Mouse (Mus musculus): ENCODE measurements around the gene Tbx18. TPM values are rescaled to one million over a fixed set of nuclear protein-coding genes. Genes with fewer than 3 reads are reported as not detected.

The Tbx18 gene
- polyA plus RNA-seq, 1 experiment from 2014 or later: 2.6 TPM

DNA sequence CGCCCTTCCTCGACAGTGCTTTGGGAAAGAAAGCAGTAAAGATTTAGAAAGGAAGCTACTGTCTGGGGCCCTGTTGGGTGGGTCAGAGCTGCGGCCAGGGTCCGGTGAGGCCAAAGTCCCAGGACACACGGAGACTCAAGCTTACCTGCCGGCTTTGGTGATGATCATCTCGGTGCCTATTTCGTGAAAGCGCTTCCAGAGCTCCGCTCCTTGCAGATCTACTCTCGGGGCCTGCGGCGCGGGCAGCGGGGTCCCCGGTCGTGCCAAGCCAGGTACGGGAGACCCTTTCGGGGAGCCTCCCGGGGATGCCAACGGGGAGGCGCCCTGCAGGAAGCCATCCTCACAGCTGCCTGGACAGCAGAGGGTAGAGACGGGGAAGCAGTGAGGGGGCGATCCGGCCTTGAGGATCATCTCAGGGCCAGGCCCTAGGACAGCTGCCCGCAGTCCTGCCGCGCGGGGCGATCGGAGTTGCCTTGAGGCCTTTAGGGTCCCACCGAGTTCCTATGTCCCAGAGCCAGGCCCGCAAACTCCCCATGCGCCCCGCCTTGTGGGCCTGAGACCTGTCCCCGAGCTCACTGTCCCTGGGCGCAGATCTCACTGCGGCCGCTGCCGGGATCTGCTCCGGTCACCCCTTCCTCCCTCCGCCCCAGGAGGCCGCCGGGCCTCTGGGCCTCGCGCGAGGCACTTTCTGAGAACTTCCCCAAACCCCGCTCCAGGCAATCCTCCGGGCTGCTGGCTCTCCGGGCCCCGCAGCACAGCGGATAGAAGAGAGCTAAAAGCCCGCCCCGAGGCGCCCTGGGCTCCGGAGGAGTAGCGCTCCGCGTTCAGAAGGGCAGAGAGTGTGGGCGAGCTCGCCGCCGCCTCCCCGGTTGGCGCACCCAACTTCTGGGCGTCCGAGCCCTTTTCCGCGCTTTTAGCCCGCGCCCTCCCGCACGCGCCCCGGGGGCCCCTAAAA lies 1.5 kb downstream of the Tbx18 start:
- no peaks in the 10 kb centered on the region for H3K9me3 ChIP-seq (replicated peaks; ENCODE audit: control insufficient read depth, low read length)
- H3K27me3 ChIP-seq (replicated peaks; ENCODE audit: control insufficient read depth, insufficient read depth, low read length): peaks cover 52% of the 10 kb centered on the region
- ATAC-seq: peak; percentile 14
- WGBS: under 1% methylated on average over 75 of the region's 75 CpGs
- peak overlapping the region; percentile 72 for H3K4me2 ChIP-seq (ENCODE audit: low read length)
- H3K9ac ChIP-seq (ENCODE audit: low read length): peak overlapping the region; percentile 51
- H3K36me3 ChIP-seq (ENCODE audit: control insufficient read depth, insufficient read depth, low read length): no peaks in the 10 kb centered on the region
- peaks cover 9% of the 10 kb centered on the region for H3K4me1 ChIP-seq (ENCODE audit: control insufficient read depth, insufficient read depth, low read length)
- DNase-seq (ENCODE audit: low spot score): no peak
- peak overlapping the region; percentile 38 for H3K4me3 ChIP-seq (ENCODE audit: low read depth, low read length)
- 0 out of 2 replicates have a peak overlapping the region, but pooled peaks have one; percentile 21 for H3K27ac ChIP-seq (ENCODE audit: low read depth, low read length)

DNA sequence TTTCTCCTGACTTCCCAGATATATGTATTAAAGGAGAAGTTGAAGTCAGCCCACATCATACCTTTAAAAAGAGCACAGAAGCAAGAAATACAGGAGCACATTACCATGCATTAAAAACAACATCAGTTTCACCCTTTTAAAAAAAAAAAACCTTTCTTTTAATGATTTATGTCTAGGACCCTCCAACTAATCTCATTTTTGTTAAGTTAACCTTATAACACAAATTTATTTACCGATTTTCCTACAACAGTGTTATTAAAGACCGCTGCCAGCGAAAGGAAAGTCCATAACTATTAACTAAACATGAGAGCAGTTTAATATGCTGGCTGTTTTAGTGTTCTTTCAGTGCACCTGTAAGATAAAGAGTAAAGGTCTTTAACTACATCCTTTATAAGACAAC lies 3.0 kb downstream of the Tbx18 start:
- ATAC-seq (no peak), DNase-seq (ENCODE audit: low spot score) (no peak)
- WGBS: 14% methylated on average over 3 of the region's 3 CpGs
- Histone ChIP-seq H3K9me3 (replicated peaks; ENCODE audit: control insufficient read depth, low read length) (no peaks in the 10 kb centered on the region), H3K36me3 (ENCODE audit: control insufficient read depth, insufficient read depth, low read length) (no peaks in the 10 kb centered on the region), H3K27me3 (replicated peaks; ENCODE audit: control insufficient read depth, insufficient read depth, low read length) (peaks cover 57% of the 10 kb centered on the region), H3K4me2 (ENCODE audit: low read length) (no peak overlapping the region), H3K4me1 (ENCODE audit: control insufficient read depth, insufficient read depth, low read length) (peaks cover 9% of the 10 kb centered on the region), H3K27ac (ENCODE audit: low read depth, low read length) (no peak overlapping the region), H3K9ac (ENCODE audit: low read length) (no peak overlapping the region), H3K4me3 (ENCODE audit: low read depth, low read length) (no peak overlapping the region)

DNA sequence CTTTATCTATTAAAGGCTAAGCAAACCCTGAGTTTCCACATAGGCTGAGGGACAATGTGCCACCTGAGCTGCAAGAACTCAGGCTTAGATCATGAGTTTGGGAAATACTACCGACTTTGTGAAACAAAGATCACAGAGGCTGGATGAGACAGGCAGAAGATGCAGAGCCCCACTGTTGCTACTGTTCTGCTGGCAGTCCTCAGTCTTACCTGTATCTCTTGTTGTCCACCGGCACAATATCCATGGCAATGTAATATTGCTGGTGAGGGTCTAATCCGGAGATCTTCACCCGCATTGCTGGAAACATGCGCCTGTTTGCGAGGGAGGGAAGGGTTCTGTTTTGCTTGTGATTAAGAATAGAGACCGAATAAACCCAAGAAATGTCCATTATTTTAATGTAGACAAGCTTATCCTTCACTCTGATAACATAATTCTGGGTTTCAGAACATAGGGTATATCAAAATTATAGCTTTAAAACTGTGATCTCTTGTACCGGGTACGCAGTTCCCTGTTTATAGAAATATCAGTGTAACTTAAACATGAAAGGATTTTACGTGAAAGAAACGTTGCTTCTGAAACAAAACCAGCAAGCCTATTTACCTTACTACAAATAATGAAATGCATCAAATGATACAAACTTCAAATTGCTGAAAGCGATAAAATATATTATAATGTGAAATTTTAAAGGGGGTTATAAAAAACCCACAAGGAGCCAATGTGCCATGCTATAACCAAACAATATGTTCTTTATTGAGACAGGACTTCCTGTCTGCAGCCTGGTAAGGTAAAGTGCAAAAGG lies 3.7 kb downstream of the Tbx18 start:
- Histone ChIP-seq H3K4me3 (ENCODE audit: low read depth, low read length) (no peak overlapping the region), H3K9ac (ENCODE audit: low read length) (no peak overlapping the region), H3K4me2 (ENCODE audit: low read length) (no peak overlapping the region), H3K4me1 (ENCODE audit: control insufficient read depth, insufficient read depth, low read length) (peaks cover 9% of the 10 kb centered on the region), H3K9me3 (replicated peaks; ENCODE audit: control insufficient read depth, low read length) (no peaks in the 10 kb centered on the region), H3K36me3 (ENCODE audit: control insufficient read depth, insufficient read depth, low read length) (no peaks in the 10 kb centered on the region), H3K27me3 (replicated peaks; ENCODE audit: control insufficient read depth, insufficient read depth, low read length) (peaks cover 54% of the 10 kb centered on the region), H3K27ac (ENCODE audit: low read depth, low read length) (no peak overlapping the region)
- WGBS: 5% methylated on average over 12 of the region's 12 CpGs
- ATAC-seq (no peak), DNase-seq (ENCODE audit: low spot score) (no peak)

DNA sequence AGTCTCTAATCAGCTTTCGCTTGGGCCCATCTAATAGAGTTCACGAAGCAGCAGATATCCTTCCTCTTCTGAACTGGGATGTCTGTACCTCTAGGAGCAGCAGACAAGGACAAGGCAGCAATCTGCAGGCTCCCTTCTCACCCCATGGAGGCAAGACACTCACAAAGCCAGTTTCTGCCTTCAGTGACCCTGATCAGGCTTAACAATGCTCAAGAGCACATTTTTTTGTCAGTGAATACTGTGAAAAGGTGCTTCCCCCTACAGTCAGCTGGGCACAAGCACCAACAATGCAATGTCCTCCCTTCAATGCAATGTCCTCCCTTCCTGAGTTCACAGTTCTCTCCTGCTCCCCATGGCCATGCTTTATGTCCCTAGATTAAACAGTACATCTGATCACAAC lies 9.3 kb downstream of the Tbx18 start:
- H3K27ac ChIP-seq (ENCODE audit: low read depth, low read length): no peak overlapping the region
- DNase-seq (ENCODE audit: low spot score): no peak

DNA sequence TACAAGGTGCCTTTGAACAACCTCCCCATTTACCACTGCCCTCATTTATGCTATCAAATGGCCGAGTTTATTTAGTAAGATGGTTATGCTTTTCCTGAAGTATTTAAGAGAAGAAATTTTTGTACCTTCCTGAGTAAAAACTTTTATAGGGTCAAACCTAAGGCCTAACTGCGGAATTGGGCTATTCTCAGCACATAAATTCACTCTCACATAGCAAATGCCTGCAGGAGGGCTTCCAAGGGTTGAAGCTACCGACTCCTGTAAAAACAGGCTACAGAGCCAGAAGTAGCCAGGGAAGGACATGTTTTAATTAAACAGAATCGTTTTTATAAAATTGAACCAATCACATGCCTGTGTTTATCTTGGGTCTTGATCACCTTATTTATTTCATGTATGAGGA lies 20.7 kb downstream of the Tbx18 start:
- 68% methylated on average over 4 of the region's 4 CpGs for WGBS
- no peak overlapping the region for H3K27ac ChIP-seq (ENCODE audit: low read depth, low read length)
- no peaks in the 10 kb centered on the region for H3K4me1 ChIP-seq (ENCODE audit: control insufficient read depth, insufficient read depth, low read length)
- DNase-seq (ENCODE audit: low spot score) (no peak), ATAC-seq (no peak)
- no peak overlapping the region for H3K4me3 ChIP-seq (ENCODE audit: low read depth, low read length)
- H3K4me2 ChIP-seq (ENCODE audit: low read length): no peak overlapping the region
- H3K27me3 ChIP-seq (replicated peaks; ENCODE audit: control insufficient read depth, insufficient read depth, low read length): no peaks in the 10 kb centered on the region
- H3K9ac ChIP-seq (ENCODE audit: low read length): no peak overlapping the region
- no peaks in the 10 kb centered on the region for H3K9me3 ChIP-seq (replicated peaks; ENCODE audit: control insufficient read depth, low read length)
- H3K36me3 ChIP-seq (ENCODE audit: control insufficient read depth, insufficient read depth, low read length): no peaks in the 10 kb centered on the region

More for the DNA sequence above, 9.3 kb downstream of the Tbx18 start:
- H3K9me3 ChIP-seq (replicated peaks; ENCODE audit: control insufficient read depth, low read length): no peaks in the 10 kb centered on the region
- H3K36me3 ChIP-seq (ENCODE audit: control insufficient read depth, insufficient read depth, low read length): no peaks in the 10 kb centered on the region
- 33% methylated on average over 2 of the region's 2 CpGs for WGBS
- H3K9ac ChIP-seq (ENCODE audit: low read length): no peak overlapping the region
- no peak overlapping the region for H3K4me2 ChIP-seq (ENCODE audit: low read length)
- peaks cover 36% of the 10 kb centered on the region for H3K27me3 ChIP-seq (replicated peaks; ENCODE audit: control insufficient read depth, insufficient read depth, low read length)
- H3K4me3 ChIP-seq (ENCODE audit: low read depth, low read length): no peak overlapping the region
- no peaks in the 10 kb centered on the region for H3K4me1 ChIP-seq (ENCODE audit: control insufficient read depth, insufficient read depth, low read length)
- no peak for ATAC-seq

DNA sequence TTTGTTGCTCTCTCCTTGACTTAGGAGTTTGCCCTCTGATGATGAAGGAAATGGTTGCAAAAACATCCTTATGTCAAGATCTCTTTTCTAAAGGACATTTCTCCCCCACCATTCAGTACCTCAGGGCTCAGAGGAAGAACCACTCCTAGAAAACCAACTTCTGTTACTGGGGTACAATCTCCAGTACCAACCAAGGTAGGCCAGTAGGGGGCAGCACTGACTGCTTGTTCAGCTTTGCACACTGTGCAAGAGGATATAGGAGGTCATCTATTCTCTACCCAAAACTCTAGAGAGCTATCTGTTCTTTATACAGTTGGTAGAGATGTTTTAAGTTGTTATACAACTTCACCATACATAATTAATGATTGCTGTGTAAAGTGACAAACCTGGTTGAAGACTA lies 22.9 kb downstream of the Tbx18 start:
- Histone ChIP-seq H3K4me1 (ENCODE audit: control insufficient read depth, insufficient read depth, low read length) (no peaks in the 10 kb centered on the region), H3K36me3 (ENCODE audit: control insufficient read depth, insufficient read depth, low read length) (no peaks in the 10 kb centered on the region), H3K9me3 (replicated peaks; ENCODE audit: control insufficient read depth, low read length) (no peaks in the 10 kb centered on the region), H3K27me3 (replicated peaks; ENCODE audit: control insufficient read depth, insufficient read depth, low read length) (no peaks in the 10 kb centered on the region), H3K4me2 (ENCODE audit: low read length) (no peak overlapping the region), H3K4me3 (ENCODE audit: low read depth, low read length) (no peak overlapping the region), H3K27ac (ENCODE audit: low read depth, low read length) (no peak overlapping the region), H3K9ac (ENCODE audit: low read length) (no peak overlapping the region)
- peak; percentile 41 for DNase-seq (ENCODE audit: low spot score)
- peak; percentile 75 for ATAC-seq

DNA sequence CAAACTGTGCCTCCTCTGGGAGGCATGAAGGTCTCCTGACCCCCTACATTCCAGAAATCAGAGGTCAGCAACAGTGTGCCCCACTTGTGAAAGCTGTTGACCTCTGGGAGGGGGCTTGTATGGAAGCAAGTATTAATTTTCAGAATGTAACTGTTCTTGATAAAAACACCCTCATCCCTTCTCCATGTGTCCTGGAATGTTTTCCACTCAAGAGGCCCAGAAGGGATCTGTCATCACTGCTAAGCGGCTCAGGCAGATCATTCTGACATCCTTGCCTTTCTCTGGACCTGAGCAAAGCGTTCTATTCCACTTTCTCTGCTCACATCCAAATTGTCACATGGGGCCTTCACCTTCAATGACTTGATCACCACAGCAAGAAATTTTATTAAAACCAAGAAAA lies 28.8 kb downstream of the Tbx18 start:
- H3K36me3 ChIP-seq (ENCODE audit: control insufficient read depth, insufficient read depth, low read length): no peaks in the 10 kb centered on the region
- H3K27me3 ChIP-seq (replicated peaks; ENCODE audit: control insufficient read depth, insufficient read depth, low read length): no peaks in the 10 kb centered on the region
- ATAC-seq (no peak), DNase-seq (ENCODE audit: low spot score) (no peak)
- H3K9me3 ChIP-seq (replicated peaks; ENCODE audit: control insufficient read depth, low read length): no peaks in the 10 kb centered on the region
- no peak overlapping the region for H3K27ac ChIP-seq (ENCODE audit: low read depth, low read length)
- no peaks in the 10 kb centered on the region for H3K4me1 ChIP-seq (ENCODE audit: control insufficient read depth, insufficient read depth, low read length)
- H3K4me3 ChIP-seq (ENCODE audit: low read depth, low read length): no peak overlapping the region
- 90% methylated on average over 2 of the region's 2 CpGs for whole genome bisulfite sequencing
- no peak overlapping the region for H3K9ac ChIP-seq (ENCODE audit: low read length)
- H3K4me2 ChIP-seq (ENCODE audit: low read length): no peak overlapping the region

DNA sequence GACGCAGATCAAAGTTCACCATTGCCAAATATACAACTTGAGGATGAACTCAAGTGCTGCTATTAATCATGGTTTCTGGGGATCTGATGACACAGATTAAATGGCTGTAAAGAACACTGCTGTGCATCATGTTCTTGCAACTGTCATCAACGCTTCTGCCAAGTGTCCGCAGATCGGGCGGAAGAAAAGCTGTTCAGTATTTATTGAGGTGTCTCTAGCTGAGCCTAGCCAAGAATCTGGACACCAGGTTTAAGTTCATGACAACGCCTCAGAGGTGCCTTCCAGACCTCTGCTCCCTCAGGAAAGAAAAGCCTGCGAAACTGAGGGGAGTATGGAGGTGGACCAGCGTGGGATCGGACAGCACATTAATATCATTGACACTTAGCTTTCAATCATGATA lies 44.1 kb downstream of the Tbx18 start:
- Histone ChIP-seq H3K27ac (ENCODE audit: low read depth, low read length) (no peak overlapping the region), H3K36me3 (ENCODE audit: control insufficient read depth, insufficient read depth, low read length) (no peaks in the 10 kb centered on the region), H3K4me3 (ENCODE audit: low read depth, low read length) (no peak overlapping the region), H3K27me3 (replicated peaks; ENCODE audit: control insufficient read depth, insufficient read depth, low read length) (no peaks in the 10 kb centered on the region), H3K9me3 (replicated peaks; ENCODE audit: control insufficient read depth, low read length) (no peaks in the 10 kb centered on the region), H3K4me2 (ENCODE audit: low read length) (no peak overlapping the region), H3K9ac (ENCODE audit: low read length) (no peak overlapping the region), H3K4me1 (ENCODE audit: control insufficient read depth, insufficient read depth, low read length) (no peaks in the 10 kb centered on the region)
- DNase-seq (ENCODE audit: low spot score) (no peak), ATAC-seq (no peak)
- WGBS: 92% methylated on average over 9 of the region's 9 CpGs

DNA sequence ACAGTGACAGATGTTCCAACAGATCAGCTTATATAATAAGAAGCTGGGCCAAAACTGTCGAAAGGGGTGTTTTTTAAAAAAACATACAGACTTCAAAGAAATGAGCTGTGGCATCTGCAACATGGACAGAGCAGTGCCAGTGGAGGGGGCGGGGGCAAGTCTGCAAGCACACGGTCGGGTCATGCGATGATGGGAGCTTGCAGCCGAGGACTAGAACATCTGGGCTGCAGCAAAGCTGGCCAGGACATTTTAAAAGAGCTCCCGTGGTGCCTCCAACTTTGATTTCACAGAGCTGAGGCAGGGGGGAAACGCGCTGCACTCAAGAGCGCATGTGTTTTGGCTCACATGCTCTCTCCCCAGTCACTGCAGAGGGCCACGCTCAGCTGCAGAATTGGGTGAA lies 48.8 kb downstream of the Tbx18 start:
- no peak overlapping the region for H3K4me3 ChIP-seq (ENCODE audit: low read depth, low read length)
- no peaks in the 10 kb centered on the region for H3K27me3 ChIP-seq (replicated peaks; ENCODE audit: control insufficient read depth, insufficient read depth, low read length)
- H3K27ac ChIP-seq (ENCODE audit: low read depth, low read length): no peak overlapping the region
- H3K9me3 ChIP-seq (replicated peaks; ENCODE audit: control insufficient read depth, low read length): no peaks in the 10 kb centered on the region
- 84% methylated on average over 11 of the region's 11 CpGs for WGBS
- H3K4me1 ChIP-seq (ENCODE audit: control insufficient read depth, insufficient read depth, low read length): no peaks in the 10 kb centered on the region
- no peaks in the 10 kb centered on the region for H3K36me3 ChIP-seq (ENCODE audit: control insufficient read depth, insufficient read depth, low read length)
- ATAC-seq (no peak), DNase-seq (ENCODE audit: low spot score) (no peak)
- H3K9ac ChIP-seq (ENCODE audit: low read length): no peak overlapping the region
- no peak overlapping the region for H3K4me2 ChIP-seq (ENCODE audit: low read length)

Data from forebrain, embryonic 14.5 days (tissue).